Mouse (Mus musculus) embryonic fibroblast, embryonic 13.5 days (primary cell): ENCODE measurements at regions not wholly inside any gene's neighbourhood (a gene's known extent, or its start where the extent isn't known, plus 50 kb on each side); places are given as distances from the start of the nearest gene placed in this dataset.

Experiments used
- CTCF ChIP-seq: IDR thresholded peaks from 2 replicates; pipeline ENCODE4 v1.5.1; 2011; ENCODE audit warnings: mild to moderate bottlenecking, control low read depth, low read length, moderate library complexity, borderline replicate concordance; ENCODE audit not compliant: insufficient read depth
- POLR2A ChIP-seq: IDR thresholded peaks from 2 replicates; pipeline ENCODE4 v1.6.1; 2011; ENCODE audit warnings: low read depth, mild to moderate bottlenecking, control low read depth, low read length, moderate library complexity

DNA sequence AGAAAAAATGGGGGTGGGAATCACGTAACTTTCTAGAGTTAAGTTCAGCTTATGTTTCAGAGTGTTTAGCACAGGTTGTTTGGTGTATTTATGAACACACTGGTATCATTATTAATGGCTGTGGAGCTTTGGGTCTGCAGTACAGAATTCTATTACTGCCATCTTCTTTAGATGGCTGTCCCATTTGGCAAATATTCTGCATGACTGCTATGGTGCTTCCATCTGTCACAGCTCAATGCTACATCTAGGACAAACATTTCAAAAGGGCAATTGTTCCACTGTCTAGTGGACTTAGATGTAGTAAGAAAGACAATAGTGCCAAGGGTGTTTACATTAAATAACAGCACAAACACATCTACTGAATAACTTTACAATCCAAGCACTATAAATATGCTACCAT is 2536.3 kb downstream of the Pcdh9 start:
- TF ChIP-seq POLR2A (no peak), CTCF (no peak)
